Mouse (Mus musculus) liver, adult 2 months (tissue): ENCODE results near the gene Tardbp.

Source experiments
- CTCF ChIP-seq: fragments of 200-500 bp; IDR thresholded peaks from 2 replicates; pipeline ENCODE4 v1.5.1; 2011; ENCODE audit warnings: low read depth, low read length, control low read depth
- POLR2A ChIP-seq: fragments of 200-500 bp; IDR thresholded peaks from 2 replicates; pipeline ENCODE4 v1.6.1; 2011; ENCODE audit warnings: low read length, control low read depth; ENCODE audit not compliant: insufficient read depth; ENCODE audit errors: extremely low read depth

DNA sequence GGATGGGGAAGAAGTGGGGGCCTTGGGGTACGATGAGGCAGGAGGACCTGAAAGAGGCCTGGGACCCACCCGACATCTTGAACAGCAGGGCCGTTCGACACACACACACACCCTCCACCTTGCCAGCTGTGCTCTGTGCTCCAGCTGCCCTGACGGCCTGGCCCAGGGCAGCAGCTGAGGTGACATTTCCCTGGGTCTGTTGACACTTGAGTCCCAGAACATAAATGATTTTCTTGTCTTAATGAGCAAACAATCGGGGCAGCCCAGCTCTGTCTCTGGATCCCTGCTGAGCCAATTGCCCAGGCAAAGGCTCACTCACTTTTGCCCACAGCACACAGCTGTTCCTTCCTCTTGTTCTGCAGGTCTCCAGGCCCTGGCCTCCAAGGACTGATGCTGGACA lies 37.2 kb upstream of the Tardbp start:
- TF ChIP-seq CTCF = no peak
- TF ChIP-seq POLR2A = no peak
